Mouse (Mus musculus): ENCODE results near the gene Mmp27.

Mmp27 gene

DNA sequence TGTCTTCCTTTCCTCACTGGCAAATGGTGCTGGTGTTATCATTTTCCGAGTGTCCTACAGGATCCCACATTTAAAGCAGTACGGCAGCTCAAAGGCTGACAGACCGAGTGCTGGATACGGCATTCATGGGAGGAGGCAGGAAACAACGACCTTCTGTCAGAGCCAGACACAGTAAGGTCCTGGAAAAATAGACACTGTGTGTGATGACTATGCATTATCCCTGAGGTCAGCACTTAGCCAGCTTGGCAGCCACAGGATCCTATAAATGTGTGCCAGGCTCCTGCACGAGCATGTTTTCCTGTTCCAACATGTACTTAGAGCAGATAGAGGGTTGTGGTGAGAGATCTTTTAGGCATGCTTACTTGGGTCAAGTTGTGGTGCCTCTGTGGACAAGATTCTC, 32.8 kb downstream of the Mmp27 start:
- DNase-seq: no peak

DNA sequence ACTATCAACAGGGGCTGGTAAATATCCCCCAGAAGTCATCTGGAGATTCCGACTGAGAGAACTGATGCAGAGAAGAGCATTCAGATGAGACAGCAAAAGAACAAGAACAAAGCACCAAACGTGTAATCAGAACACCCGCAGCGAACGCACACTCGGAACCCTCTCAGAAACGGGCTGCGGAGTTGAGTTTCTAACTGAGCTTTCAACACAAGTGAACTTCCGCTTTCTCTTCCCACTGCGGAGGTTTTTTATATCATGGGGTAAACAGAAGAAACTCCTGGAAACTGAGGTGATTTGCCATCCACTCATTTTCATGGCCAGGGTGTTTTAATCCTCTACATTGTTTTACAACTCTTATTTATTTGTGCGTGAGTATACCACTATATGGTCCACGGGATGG, 34.4 kb downstream of the Mmp27 start:
- no peak for DNase-seq

DNA sequence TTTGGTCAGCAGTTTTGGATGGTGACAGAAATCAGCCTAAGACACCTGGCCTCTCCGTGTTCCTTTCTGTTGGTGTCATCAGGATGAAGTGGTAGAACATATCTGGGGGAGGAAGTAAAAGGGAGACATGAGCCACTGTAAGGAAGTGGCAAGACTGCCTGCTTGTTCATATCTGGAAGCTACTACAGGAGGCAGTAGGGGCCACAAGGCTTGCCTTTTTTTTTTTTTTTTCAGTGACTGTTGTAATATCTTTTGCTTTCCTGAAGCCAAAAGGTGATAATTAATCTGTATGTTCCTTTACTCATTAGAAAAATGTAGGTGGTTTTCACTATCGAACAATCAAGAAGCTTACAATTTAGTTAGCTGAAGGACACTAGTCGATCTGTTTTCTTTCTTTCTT, 51.4 kb downstream of the Mmp27 start:
- no peak for DNase-seq

- DNase-seq: no peak
These were observed 56.7 kb downstream of the Mmp27 start, which contains the start of gene Mmp20 for GRCm38 (mm10) chr9:7627931-7628330. Mmp20 (plus strand) TSS chr9:7628231.
